Mouse (Mus musculus): ENCODE data around the gene Mefv. TPM values are rescaled to one million over a fixed set of nuclear protein-coding genes. Genes with fewer than 3 reads are reported as not detected.

Gene Mefv
- not detected in 2 replicates for polyA plus RNA-seq (2015; fragmentation: Nextera tagmentation; extraction: Ambion mirVana)

GRCm38 (mm10) chr16:3717980-3718379, at the start of gene Mefv:
TSS of gene Mefv (minus strand) at chr16:3718097.

GRCm38 (mm10) chr16:3743503-3744185, 25.7 kb upstream of the Mefv start, which contains the start of gene Zfp263:
TSS of gene Zfp263 (plus strand) at chr16:3744093.

Other genes with a start within 250 kb of the Mefv start
- gene Olfr161, start 127.1 kb downstream of the Mefv start, polyA plus RNA-seq (2015; fragmentation: Nextera tagmentation; extraction: Ambion mirVana) = not detected in 2 replicates
- 29.6 and 30.3 TPM in 2 replicates for gene Zfp263, start 26.0 kb upstream of the Mefv start, polyA plus RNA-seq (2015; fragmentation: Nextera tagmentation; extraction: Ambion mirVana)
- not detected in 2 replicates for gene Olfr15, start 112.8 kb upstream of the Mefv start, polyA plus RNA-seq (2015; fragmentation: Nextera tagmentation; extraction: Ambion mirVana)
- gene Zfp174, start 129.2 kb upstream of the Mefv start, polyA plus RNA-seq (2015; fragmentation: Nextera tagmentation; extraction: Ambion mirVana) = 1.4 TPM in 2 replicates
- gene Naa60, start 154.3 kb upstream of the Mefv start, polyA plus RNA-seq (2015; fragmentation: Nextera tagmentation; extraction: Ambion mirVana) = 84.0 and 93.7 TPM in 2 replicates
- gene Zfp597, start 166.5 kb upstream of the Mefv start, polyA plus RNA-seq (2015; fragmentation: Nextera tagmentation; extraction: Ambion mirVana) = 9.1 and 9.5 TPM in 2 replicates
- 3.0 and 6.1 TPM in 2 replicates for gene Gm20695, start 166.6 kb upstream of the Mefv start, polyA plus RNA-seq (2015; fragmentation: Nextera tagmentation; extraction: Ambion mirVana)
- gene 1700037C18Rik, start 190.6 kb upstream of the Mefv start, polyA plus RNA-seq (2015; fragmentation: Nextera tagmentation; extraction: Ambion mirVana) = 12.0 and 12.7 TPM in 2 replicates
- 43.7 and 47.0 TPM in 2 replicates for gene Cluap1, start 190.7 kb upstream of the Mefv start, polyA plus RNA-seq (2015; fragmentation: Nextera tagmentation; extraction: Ambion mirVana)